Mouse (Mus musculus) spleen, postnatal 4 days (tissue): Measurements from ENCODE around the gene Otop1.
A peak's percentile ranks its signal among the peaks of the same experiment; 100 is the strongest.

Experiments
- DNase-seq, 2 experiments: peaks; one replicate each; pipeline ENCODE4 v3.0.0; 2022; ENCODE audit warnings: low spot score in 2 of 2

The Otop1 gene

DNA sequence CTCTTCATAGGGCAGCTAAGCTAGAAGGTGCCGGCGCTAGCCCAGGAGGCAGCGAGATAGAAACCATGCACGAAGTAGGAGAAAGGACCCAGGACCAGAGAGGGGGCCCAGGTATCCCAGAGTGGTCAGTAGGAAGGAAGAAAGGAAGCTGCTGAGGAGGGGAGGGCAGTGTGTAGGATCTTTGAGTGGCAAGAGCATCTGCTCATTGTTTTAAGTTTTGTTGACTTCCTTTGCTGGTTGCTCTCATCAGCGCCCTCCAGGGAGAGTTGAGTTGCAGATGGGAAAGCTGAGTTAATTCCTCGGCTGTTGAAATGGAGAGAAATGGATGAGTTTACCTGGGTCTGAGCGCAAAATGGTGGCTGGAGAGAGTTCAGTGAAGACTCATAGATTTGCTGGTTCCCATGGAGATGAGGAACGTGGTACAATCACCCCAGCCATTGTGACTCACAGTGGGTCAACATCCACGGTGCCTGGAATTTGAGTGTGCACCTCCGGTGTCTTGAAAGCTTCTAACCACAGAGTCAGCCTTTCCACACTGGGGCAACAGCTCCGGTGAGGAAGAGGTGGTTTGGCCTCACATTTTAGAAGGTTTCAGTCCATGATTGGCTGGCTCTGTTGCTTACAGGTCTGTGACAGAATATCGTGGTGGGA, 26.1 kb downstream of the Otop1 start:
- no peak for DNase-seq

DNA sequence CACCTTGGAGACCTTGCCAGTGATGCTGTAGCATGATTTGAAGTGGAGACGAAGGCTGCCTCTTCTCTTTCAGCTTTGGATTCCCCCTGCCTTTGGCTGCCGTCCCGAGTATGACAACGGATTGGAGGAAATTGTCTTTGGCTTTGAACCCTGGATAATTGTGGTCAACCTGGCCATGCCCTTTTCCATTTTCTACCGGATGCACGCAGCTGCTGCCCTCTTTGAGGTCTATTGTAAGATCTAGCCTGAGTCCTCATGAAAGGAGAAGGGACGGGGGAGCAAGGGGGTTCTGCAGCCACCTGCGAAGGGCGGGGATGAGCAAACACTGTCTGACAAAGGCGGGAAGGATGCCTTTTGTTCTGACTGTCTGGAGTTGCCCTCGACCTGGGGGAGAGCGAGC, 26.9 kb downstream of the Otop1 start:
- no peak for DNase-seq

DNA sequence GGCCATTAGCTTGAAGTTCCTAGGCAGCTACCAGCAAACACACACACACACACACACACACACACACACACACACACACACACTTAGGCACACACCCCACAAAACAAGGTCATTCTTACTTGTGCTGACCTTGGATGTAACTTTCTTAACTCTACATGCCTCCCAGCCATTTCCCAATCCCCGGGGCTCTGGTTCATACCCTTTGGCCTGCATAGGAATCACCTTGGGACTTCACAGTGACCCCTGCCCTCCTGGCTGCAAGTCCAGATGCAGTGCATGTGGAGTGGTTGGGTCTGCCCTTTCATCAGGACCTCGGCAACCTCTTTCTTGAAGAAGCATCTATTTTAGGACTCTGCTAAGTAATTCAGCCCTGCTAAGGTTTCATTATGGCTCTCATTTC, 29.5 kb downstream of the Otop1 start:
- no peak for DNase-seq

DNA sequence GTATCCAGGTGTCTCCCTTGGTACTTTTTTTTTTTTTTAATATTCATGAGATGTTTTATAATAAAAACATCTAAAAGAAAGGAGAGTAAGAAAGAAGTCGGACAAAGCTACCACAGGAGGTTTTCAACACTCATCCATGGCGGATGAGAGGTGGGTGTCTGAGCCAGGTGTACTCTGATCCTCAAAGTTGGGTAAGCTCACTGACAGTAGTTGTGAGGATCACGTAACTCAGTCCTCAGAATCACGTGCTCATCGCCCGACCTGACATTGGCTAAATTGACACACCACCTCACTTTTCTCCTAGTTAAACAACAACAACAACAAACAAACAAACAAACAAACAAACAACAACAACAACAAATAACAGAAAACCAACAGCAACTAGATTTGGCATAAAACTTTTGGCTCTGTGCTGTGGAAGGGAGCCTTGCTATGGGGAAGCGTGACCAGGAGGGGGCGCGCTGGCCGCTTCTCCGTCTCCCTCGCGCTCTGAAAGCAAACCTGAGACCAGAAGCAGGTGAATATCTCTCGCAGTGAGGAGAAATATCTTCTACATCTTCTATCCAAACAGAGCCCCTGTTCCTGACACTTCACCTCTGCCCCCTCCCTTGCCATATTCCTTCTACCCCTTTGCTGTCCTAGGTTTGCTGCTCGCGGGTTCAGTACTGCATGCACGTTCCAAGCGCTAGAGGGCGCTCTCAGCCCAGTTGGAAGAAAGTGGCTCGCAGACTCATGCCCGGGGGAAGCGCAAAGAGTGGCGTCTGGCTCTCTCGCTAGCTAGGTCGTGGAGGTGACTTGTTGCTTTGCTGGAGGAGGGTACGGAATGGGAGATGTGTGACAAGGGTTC, 31.7 kb downstream of the Otop1 start:
- DNase-seq: peak; percentile 77 to 93

DNA sequence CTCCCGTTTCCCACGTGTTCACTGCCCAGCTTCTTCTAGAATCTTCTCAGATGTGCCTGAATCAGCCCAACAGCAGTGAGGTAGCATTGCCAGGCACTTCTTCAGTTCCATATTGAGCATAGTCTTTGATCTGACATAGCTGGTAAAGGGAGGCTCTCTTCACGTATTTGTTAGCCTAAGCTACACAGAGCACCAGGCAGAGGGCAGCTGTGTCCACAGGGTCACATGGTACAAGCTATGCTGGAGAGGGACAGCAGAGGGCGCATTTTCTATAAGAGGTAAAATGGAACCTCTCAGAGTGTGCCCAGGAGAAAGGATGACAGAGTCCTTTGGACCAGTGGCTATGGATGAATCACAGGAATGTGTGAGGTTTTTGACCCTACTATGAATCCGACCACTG, 33.1 kb downstream of the Otop1 start:
- peak; percentile 38 to 73 for DNase-seq

DNA sequence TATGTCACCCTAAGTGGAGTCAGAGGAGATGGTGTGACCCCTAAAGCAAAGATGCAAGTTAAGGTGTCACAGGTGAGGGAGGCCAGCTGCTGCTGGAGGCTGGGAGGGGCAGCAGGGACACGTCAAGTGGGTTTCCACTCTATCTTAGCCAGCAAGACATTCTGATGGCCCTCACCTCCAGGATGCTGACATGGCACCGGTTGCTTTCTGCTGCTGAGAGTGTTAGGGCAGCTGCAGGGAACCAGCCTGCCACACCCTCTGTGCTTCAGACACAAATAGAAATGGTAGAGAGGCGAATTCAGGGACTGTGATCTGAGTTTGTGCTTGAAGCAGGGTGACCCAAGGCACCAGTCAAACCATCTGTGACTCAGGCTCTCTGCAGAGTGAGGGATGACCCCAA, 34.0 kb downstream of the Otop1 start:
- DNase-seq: no peak

DNA sequence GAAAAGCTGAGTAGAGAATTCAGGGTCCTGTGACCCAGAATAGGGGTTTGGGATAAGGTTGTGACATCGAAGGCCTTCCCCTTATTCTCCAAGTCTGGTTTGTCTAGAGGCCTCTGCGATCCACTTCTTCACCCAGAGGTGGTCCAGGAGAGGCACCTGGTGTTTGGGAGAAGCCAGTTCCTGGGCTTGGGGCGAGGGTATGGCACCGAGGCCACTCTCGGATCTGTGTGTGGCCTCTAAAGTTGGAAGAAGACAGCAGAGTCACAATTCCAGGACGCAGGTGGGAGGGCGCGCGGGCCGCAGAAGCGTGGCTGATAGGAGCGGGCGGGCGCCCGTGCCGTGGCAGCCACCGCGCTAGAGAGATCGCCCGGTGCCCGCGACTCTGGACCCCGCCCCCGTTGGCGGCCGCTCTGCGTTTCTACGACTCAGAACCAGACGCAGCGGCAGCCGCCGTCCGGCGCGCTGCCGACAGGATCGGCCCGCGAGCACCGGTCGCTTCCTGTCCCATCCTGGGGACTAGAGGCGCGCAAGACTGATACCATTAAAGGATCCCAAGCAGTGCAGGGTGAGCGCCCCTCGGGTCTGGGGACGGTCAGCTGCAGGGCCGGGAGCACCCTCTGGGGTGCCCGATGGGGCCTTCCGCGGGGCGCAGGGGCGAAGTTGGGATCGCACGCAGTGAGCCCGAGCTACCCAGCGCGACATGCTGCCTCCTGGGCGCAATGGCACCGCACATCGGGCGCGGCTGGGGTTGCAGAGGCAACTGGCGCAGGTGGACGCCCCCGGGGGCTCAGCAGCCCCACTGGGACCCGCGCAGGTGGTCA, 43.4 kb downstream of the Otop1 start, which contains the start of gene Drd5:
Gene Drd5 (plus strand): TSS at position 402 of the 821 bp plus-strand sequence.
- DNase-seq: peak in 1 of 2 experiments; percentile 60

DNA sequence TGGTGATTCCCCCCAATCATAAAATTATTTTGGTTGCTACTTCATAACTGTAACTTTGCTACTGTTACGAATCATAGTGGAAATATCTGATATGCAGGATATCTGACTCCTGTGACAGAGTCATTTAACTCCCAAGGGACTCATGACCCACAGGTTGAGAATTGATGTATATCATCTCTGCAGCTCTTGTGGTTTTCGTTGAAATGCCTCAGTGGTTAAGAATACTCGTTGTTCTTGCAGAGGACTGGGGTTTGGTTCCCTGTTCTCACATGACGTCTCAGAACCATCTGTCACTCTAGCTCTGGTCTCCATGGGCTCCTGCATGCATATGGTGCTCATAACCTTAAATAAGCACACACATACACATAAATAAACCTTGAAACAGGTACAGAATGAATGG, 57.6 kb downstream of the Otop1 start:
- DNase-seq: no peak

DNA sequence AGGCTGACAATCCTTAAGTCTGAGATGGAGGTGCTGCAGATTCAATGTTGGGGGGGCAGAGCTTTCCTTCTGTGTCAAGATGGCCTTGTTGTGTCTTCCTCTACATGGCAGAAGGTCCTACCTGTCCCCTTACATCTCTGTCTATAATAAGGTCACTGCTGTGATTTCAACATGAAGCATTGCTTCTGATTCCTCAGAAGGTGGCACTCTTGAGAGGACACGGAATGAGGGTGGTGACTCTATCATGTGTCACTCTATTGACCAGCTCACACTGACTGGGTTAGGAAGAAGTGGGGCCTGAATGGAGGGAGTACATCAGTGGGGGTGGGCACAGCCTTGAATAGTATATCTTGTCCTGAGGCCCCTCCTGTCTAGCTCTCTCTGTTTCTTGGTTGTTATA, 58.8 kb downstream of the Otop1 start:
- DNase-seq: peak in 1 of 2 experiments; percentile 47

DNA sequence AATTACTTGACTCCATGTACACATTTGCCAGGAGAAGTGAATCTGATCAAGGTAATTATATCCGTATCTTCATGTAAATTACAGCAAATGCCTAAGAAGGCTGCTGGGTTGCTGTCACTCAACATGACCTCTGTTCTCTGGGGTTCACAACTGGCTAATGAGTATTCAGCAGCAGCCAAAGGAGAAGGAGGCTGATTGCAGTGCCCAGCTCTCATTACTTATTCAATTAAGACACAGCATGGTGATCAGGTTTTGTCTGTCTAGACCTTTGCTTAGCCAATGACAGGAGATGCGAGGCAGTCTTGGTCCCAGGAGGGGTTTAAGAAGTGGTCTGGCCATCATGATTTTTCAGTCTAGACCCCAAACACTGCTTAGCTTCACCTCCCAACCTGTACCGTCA, 67.3 kb downstream of the Otop1 start:
- DNase-seq: no peak

DNA sequence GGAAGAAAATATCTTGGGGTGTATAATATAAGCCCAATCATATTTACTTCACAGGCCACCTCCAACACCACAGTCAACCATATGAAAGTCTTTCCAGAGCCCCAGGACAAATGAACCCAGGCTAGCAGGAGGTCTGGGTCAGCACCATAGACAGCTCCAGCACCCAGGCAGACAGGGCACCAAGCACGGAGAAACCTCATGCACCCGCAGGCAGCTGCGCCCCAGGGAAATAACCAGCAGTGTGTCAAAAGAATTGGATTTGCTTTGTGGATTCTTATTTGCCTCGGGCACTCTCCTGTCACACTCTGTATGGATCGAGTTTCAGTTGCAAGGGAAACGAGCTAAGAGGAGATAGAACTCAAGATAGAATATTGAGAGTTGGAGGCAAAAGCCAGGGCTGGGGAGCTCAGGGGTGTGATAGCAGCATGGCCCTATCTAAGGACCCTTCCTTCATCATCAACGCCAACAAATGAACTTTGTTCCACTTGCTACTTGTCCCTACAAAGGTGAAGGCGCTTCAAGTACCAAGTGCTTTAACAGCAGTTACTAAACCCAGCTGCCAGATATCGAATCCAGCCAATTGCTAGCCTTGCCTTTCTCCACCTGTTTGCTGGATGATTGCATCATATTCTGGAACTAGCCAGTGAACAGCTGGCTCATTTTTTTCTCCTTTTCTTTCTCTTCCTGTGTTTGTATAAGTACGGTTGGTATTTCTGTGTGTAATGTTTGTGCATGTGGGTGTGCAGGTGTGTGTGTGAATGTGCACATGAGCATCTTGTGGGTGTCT, 71.1 kb downstream of the Otop1 start:
- no peak for DNase-seq

DNA sequence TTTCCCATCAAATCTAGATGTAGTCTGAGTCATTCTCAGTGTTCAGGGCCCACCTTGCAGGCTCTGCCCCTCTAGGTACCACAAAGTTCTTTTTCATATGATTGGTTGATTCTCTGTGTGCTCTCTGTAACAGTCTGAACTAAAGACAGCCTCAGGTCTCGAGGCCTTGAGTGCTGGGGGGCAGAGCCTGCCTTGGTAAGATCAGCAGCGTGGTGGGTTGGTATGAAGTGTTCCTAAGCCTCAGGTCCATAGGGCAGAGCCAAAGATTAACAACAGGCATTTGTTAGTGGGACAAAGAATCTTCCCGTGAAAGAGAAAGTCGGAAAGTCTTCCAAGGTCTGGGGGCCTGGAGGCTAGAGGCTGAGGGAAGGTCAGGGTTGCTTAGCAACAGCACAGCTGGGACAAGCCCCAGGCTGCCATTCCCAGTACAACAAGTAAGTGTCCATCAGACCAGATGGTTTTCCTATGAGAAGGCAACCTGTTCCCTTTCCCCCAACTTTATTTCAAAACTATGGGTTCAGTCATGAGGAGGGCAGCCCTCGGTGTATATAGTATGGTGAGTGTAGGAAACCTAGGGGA, 74.7 kb downstream of the Otop1 start:
- DNase-seq: no peak
